Mouse (Mus musculus) testis, adult 2 months (tissue): ENCODE measurements around the gene H2-DMb1.

Source experiments
- CTCF ChIP-seq: fragments of 200-500 bp; IDR thresholded peaks from 2 replicates; pipeline ENCODE4 v1.5.1; 2012; ENCODE audit warnings: low read depth, mild to moderate bottlenecking, inconsistent platforms, low read length, moderate library complexity; ENCODE audit not compliant: control insufficient read depth, insufficient read depth, insufficient replicate concordance
- POLR2A ChIP-seq: fragments of 200-500 bp; IDR thresholded peaks from 2 replicates; pipeline ENCODE4 v1.6.1; 2012; ENCODE audit warnings: low read depth, mild to moderate bottlenecking, inconsistent platforms, low read length, moderate library complexity; ENCODE audit not compliant: control insufficient read depth

GRCm38 (mm10) chr17:34120814-34121171 is 32.1 kb upstream of the H2-DMb1 start:
- TF ChIP-seq CTCF (no peak), POLR2A (no peak)
